Mouse (Mus musculus): ENCODE results near the gene Tmem45a. TPM values are rescaled to one million over a fixed set of nuclear protein-coding genes. Genes with fewer than 3 reads are reported as not detected.
"Not testable (repeated sequence)": the region's sequence is repeated elsewhere in the genome, so short reads cannot be mapped to it uniquely, and the experiment has no call there.

Gene Tmem45a
- polyA plus RNA-seq (2012; ENCODE audit: insufficient read depth, insufficient read length, missing spikeins), result 1.3 TPM in 1 of 2 replicates, not detected in the other

- H3K4me3 ChIP-seq (ENCODE audit: insufficient read depth, low read length), result no peak within 1 kb of the TSS
Observed at GRCm38 (mm10) chr16:56885824-56886615, at the start of gene Tmem45a. Gene Tmem45a (minus strand): TSS chr16:56886166.

GRCm38 (mm10) chr16:56928023-56928422 is 42.1 kb upstream of the Tmem45a start, which contains the start of gene Lnp1:
Gene Lnp1 (minus strand): TSS chr16:56928061.
- TF ChIP-seq CTCF (IDR thresholded peaks at IDR 0.05; ENCODE audit: low read depth, low read length), result no peak
- no peak for TF ChIP-seq POLR2A (IDR thresholded peaks at IDR 0.05; ENCODE audit: borderline replicate concordance, low read depth, low read length)
- H3K4me3 ChIP-seq (ENCODE audit: insufficient read depth, low read length), result no peak within 1 kb of the TSS
- H3K27ac ChIP-seq (ENCODE audit: insufficient read depth, low read depth, low read length), result no peak within 1 kb of the TSS
- no peaks in the 10 kb centered on the region for H3K4me1 ChIP-seq (ENCODE audit: control insufficient read depth, insufficient read depth, low read length)

More at GRCm38 (mm10) chr16:56885824-56886615, at the start of gene Tmem45a:
- TF ChIP-seq CTCF (IDR thresholded peaks at IDR 0.05; ENCODE audit: low read depth, low read length) (no peak), POLR2A (IDR thresholded peaks at IDR 0.05; ENCODE audit: borderline replicate concordance, low read depth, low read length) (no peak)
- Histone ChIP-seq H3K27ac (ENCODE audit: insufficient read depth, low read depth, low read length) (no peak within 1 kb of the TSS), H3K4me1 (ENCODE audit: control insufficient read depth, insufficient read depth, low read length) (no peaks in the 10 kb centered on the region)

GRCm38 (mm10) chr16:56920102-56920657 is 34.2 kb upstream of the Tmem45a start:
- Histone ChIP-seq H3K4me1 (ENCODE audit: control insufficient read depth, insufficient read depth, low read length) (no peaks in the 10 kb centered on the region), H3K4me3 (ENCODE audit: insufficient read depth, low read length) (no peak overlapping the region), H3K27ac (ENCODE audit: insufficient read depth, low read depth, low read length) (no peak overlapping the region)
- TF ChIP-seq CTCF (IDR thresholded peaks at IDR 0.05; ENCODE audit: low read depth, low read length) (no peak), POLR2A (IDR thresholded peaks at IDR 0.05; ENCODE audit: borderline replicate concordance, low read depth, low read length) (no peak)

- Histone ChIP-seq H3K27ac (ENCODE audit: insufficient read depth, low read depth, low read length) (no peak overlapping the region), H3K4me1 (ENCODE audit: control insufficient read depth, insufficient read depth, low read length) (no peaks in the 10 kb centered on the region), H3K4me3 (ENCODE audit: insufficient read depth, low read length) (no peak overlapping the region)
- TF ChIP-seq POLR2A (IDR thresholded peaks at IDR 0.05; ENCODE audit: borderline replicate concordance, low read depth, low read length) (no peak), CTCF (IDR thresholded peaks at IDR 0.05; ENCODE audit: low read depth, low read length) (no peak)
Observed at GRCm38 (mm10) chr16:56917230-56917629, 31.3 kb upstream of the Tmem45a start.

- TF ChIP-seq POLR2A (IDR thresholded peaks at IDR 0.05; ENCODE audit: borderline replicate concordance, low read depth, low read length) (no peak), CTCF (IDR thresholded peaks at IDR 0.05; ENCODE audit: low read depth, low read length) (no peak)
- H3K4me3 ChIP-seq (ENCODE audit: insufficient read depth, low read length), result no peak overlapping the region
- no peak overlapping the region for H3K27ac ChIP-seq (ENCODE audit: insufficient read depth, low read depth, low read length)
- no peaks in the 10 kb centered on the region for H3K4me1 ChIP-seq (ENCODE audit: control insufficient read depth, insufficient read depth, low read length)
Observed at GRCm38 (mm10) chr16:56908986-56909385, 23.0 kb upstream of the Tmem45a start.

GRCm38 (mm10) chr16:56902206-56902605 is 16.2 kb upstream of the Tmem45a start:
- not testable (repeated sequence) for H3K27ac ChIP-seq (ENCODE audit: insufficient read depth, low read depth, low read length); H3K4me1 ChIP-seq (ENCODE audit: control insufficient read depth, insufficient read depth, low read length); H3K4me3 ChIP-seq (ENCODE audit: insufficient read depth, low read length)

GRCm38 (mm10) chr16:56891583-56891982 is 5.6 kb upstream of the Tmem45a start:
- Histone ChIP-seq H3K4me3 (ENCODE audit: insufficient read depth, low read length) (no peak overlapping the region), H3K27ac (ENCODE audit: insufficient read depth, low read depth, low read length) (no peak overlapping the region), H3K4me1 (ENCODE audit: control insufficient read depth, insufficient read depth, low read length) (no peaks in the 10 kb centered on the region)
- TF ChIP-seq POLR2A (IDR thresholded peaks at IDR 0.05; ENCODE audit: borderline replicate concordance, low read depth, low read length), result no peak
- no peak for TF ChIP-seq CTCF (IDR thresholded peaks at IDR 0.05; ENCODE audit: low read depth, low read length)

- no peak for TF ChIP-seq POLR2A (IDR thresholded peaks at IDR 0.05; ENCODE audit: borderline replicate concordance, low read depth, low read length)
- TF ChIP-seq CTCF (IDR thresholded peaks at IDR 0.05; ENCODE audit: low read depth, low read length), result no peak
Observed at GRCm38 (mm10) chr16:56886616-56887116, 700 bp upstream of the Tmem45a start.

GRCm38 (mm10) chr16:56884811-56885210 is 1.2 kb downstream of the Tmem45a start:
- TF ChIP-seq POLR2A (IDR thresholded peaks at IDR 0.05; ENCODE audit: borderline replicate concordance, low read depth, low read length) (no peak), CTCF (IDR thresholded peaks at IDR 0.05; ENCODE audit: low read depth, low read length) (no peak)
- Histone ChIP-seq H3K4me3 (ENCODE audit: insufficient read depth, low read length) (no peak overlapping the region), H3K4me1 (ENCODE audit: control insufficient read depth, insufficient read depth, low read length) (no peaks in the 10 kb centered on the region), H3K27ac (ENCODE audit: insufficient read depth, low read depth, low read length) (no peak overlapping the region)

More at GRCm38 (mm10) chr16:56886616-56887116, 700 bp upstream of the Tmem45a start:
- H3K4me1 ChIP-seq (ENCODE audit: control insufficient read depth, insufficient read depth, low read length), result no peaks in the 10 kb centered on the region
- H3K4me3 ChIP-seq (ENCODE audit: insufficient read depth, low read length), result no peak overlapping the region
- no peak overlapping the region for H3K27ac ChIP-seq (ENCODE audit: insufficient read depth, low read depth, low read length)

- TF ChIP-seq CTCF (IDR thresholded peaks at IDR 0.05; ENCODE audit: low read depth, low read length) (no peak), POLR2A (IDR thresholded peaks at IDR 0.05; ENCODE audit: borderline replicate concordance, low read depth, low read length) (no peak)
- Histone ChIP-seq H3K4me3 (ENCODE audit: insufficient read depth, low read length) (no peak overlapping the region), H3K27ac (ENCODE audit: insufficient read depth, low read depth, low read length) (no peak overlapping the region), H3K4me1 (ENCODE audit: control insufficient read depth, insufficient read depth, low read length) (no peaks in the 10 kb centered on the region)
Observed at GRCm38 (mm10) chr16:56873410-56873809, 12.6 kb downstream of the Tmem45a start.

Measured in bone marrow macrophage, adult 2 months (primary cell).